Mouse (Mus musculus) T-helper 17 cell (primary cell): ENCODE results near the gene Akap6.

Experiments used
- in situ Hi-C, 2 experiments: fragments of 300-600 bp; cut with MboI, MseI; formaldehyde crosslinking; loops; 1 replicate in 1 of 2; 2 replicates in 1 of 2; pipeline ENCODE4 v1.15.1; 2025; ENCODE audit warnings: high pct_unique_total_duplicates in 2 of 2

Akap6 gene

GRCm38 (mm10) chr12:52845982-52846381 is 146.8 kb downstream of the Akap6 start:
- in situ Hi-C loops = no loop called here

GRCm38 (mm10) chr12:52847020-52847419 is 147.8 kb downstream of the Akap6 start:
- in situ Hi-C loops = no loop called here

GRCm38 (mm10) chr12:52847830-52848518 is 148.8 kb downstream of the Akap6 start:
- in situ Hi-C loops = no loop called here

- in situ Hi-C loops = no loop called here
These were observed 149.3 kb downstream of the Akap6 start for GRCm38 (mm10) chr12:52848519-52848855.

- in situ Hi-C loops = no loop called here
These were observed 150.1 kb downstream of the Akap6 start for GRCm38 (mm10) chr12:52849297-52849696.

DNA sequence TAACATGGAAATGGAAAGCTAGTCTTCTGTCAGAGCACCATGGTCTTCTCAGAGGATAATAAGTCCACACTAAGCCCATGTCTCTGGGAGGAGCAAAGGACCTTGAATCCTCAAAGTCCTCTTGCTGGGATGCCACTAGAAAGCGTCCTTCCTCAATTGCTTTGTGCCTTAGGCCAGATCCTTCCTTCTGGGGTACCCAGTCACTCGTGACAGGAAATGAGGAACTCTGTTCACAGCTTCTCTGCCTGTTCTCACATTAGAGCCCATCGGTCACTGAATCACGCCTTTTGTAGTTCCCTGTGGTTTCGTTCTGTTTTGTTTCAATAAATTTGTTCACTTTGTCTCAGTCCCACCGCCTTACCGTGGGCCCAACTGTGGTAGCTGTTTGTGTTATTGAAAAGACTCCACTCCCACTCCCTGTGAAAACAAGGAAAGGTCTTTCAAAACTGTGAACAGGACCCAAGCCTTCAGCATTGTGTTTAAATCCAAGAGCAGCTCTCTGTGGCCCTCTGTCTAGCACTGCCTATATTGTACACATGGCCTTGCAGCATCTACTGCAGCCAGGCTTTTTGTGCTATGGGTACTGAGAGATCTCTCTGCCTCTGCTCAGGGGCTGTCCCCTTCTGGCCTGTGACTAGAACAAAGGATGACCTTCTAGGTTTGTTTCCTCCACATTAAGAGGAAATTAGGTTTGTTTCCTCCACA is 151.3 kb downstream of the Akap6 start:
- in situ Hi-C loops = no loop called here

- in situ Hi-C loops = no loop called here
These were observed 152.0 kb downstream of the Akap6 start for GRCm38 (mm10) chr12:52851221-52851620.

DNA sequence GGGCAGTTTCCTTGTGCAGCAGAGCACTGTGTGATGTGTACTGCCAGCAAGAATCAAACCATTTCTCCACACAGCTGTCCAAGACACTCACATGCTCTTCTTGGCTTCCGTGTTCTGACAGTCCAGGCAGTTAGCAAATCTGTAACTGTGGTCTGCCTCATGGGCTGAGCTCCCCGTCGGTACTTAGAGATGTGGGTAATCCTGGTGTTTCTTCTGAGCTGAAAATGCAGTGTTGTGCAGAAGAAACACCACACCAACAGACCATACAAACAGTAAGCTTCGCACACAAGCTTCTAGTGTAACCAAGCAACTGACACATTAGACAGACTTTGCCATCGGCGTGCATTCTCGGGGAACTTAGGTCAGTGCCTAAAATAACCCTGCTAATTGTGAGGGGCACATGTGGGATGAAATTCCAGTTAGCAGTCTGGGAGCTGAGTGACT is 155.1 kb downstream of the Akap6 start:
- in situ Hi-C loops = no loop called here

GRCm38 (mm10) chr12:52856104-52856503 is 156.9 kb downstream of the Akap6 start:
- in situ Hi-C loops = no loop called here

- in situ Hi-C loops = no loop called here
These were observed 158.1 kb downstream of the Akap6 start for GRCm38 (mm10) chr12:52857306-52857705.

- in situ Hi-C loops = no loop called here
These were observed 162.7 kb downstream of the Akap6 start for GRCm38 (mm10) chr12:52861922-52862321.

DNA sequence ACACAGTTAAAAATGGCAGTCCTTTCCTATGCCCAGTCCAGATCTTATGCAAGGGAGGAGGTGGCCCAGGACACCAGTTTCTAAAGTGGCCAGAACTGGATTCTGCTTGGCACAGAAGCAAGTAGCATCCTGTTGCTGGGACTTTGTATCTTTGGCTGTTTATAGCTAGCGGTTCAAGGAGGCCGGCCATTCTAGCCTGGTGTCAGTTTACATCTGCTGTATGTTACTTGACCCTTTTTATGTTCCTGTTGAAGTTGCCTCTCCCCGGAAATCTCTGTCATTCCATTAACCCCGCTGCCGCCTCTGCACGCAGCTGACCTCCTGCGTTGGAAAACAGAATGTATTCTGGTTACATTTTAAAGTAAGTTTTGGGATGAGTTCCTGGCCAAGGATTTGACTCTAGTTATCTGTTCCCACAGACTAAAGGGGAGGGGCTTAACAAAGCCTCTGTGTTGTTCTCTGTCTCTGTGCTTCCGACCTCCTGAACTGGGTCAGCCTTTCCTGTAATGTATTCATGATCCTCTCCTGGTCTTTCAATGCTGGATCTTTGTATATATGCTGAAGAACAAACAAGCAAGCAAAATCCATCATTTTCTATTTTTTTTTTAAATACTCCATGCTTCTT is 168.9 kb downstream of the Akap6 start:
- in situ Hi-C loops = no loop called here

- in situ Hi-C loops = no loop called here
These were observed 172.4 kb downstream of the Akap6 start for GRCm38 (mm10) chr12:52871604-52872003.

DNA sequence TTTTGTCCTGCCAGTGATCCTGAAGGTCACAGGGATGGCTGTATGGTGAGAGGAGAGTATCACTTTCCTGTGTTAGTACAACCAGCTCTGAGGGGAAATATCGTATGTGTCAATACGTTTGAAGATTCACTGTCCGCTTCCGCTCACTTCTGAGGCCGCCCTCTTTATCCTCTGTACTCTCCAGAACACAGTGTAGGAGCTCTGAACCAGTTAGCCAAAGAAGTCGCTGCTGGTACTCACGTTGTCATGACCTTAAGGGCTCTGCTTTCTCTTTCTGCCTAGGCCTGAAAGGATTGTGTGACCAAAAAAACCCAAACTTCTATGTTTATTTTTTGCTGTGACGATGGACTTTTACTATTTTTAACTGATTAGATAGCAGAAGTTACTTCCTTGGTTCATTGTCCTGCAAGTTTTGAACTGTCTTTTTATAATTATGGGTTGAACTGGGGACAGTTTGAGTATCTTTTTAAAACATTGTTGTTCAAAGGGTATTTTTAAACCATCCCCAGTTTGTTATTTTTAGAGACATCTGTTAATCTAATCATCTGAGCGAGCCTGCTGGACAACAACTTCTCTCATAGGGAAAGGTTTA is 175.2 kb downstream of the Akap6 start:
- in situ Hi-C loops = no loop called here

GRCm38 (mm10) chr12:52876065-52876464 is 176.9 kb downstream of the Akap6 start:
- in situ Hi-C loops = loop anchor here in 1 of 2 experiments (5.0 kb wide), 1 partner anchor 624 kb away; no protein-coding TSS in a partner anchor

- in situ Hi-C loops = loop anchor here in 1 of 2 experiments (5.0 kb wide), 1 partner anchor 625 kb away; no protein-coding TSS in a partner anchor
These were observed 178.0 kb downstream of the Akap6 start for GRCm38 (mm10) chr12:52876978-52877769.

- in situ Hi-C loops = loop anchor here in 1 of 2 experiments (5.0 kb wide), 1 partner anchor 627 kb away; no protein-coding TSS in a partner anchor
These were observed 180.1 kb downstream of the Akap6 start for GRCm38 (mm10) chr12:52879324-52879723.

GRCm38 (mm10) chr12:52892519-52892918 is 193.3 kb downstream of the Akap6 start:
- in situ Hi-C loops = no loop called here

- in situ Hi-C loops = no loop called here
These were observed 194.6 kb downstream of the Akap6 start for GRCm38 (mm10) chr12:52893656-52894405.

- in situ Hi-C loops = no loop called here
These were observed 196.7 kb downstream of the Akap6 start for GRCm38 (mm10) chr12:52895672-52896460.
